Mouse (Mus musculus) left cerebral cortex, postnatal 36 days (tissue): ENCODE measurements around the gene Limk1. TPM values are rescaled to one million over a fixed set of nuclear protein-coding genes. Genes with fewer than 3 reads are reported as not detected.

Experiments used
- DNase-seq, 2 experiments: peaks; one replicate each; pipeline ENCODE4 v3.0.0; 2021 to 2022; ENCODE audit warnings: low spot score in 2 of 2, mixed read lengths in 1 of 2
- intact Hi-C: fragments of 180-260 bp; cut with DNase I; formaldehyde crosslinking; loops from one replicate; pipeline ENCODE4 v1.15.1; 2025
- total RNA-seq, 2 experiments: library from RNA; stranded (reverse); gene quantifications; 2 replicates each; pipeline ENCODE4 v1.2.3; 2021

The Limk1 gene
- 10 to 100 TPM; 63.2 to 71.6 TPM for total RNA-seq

DNA sequence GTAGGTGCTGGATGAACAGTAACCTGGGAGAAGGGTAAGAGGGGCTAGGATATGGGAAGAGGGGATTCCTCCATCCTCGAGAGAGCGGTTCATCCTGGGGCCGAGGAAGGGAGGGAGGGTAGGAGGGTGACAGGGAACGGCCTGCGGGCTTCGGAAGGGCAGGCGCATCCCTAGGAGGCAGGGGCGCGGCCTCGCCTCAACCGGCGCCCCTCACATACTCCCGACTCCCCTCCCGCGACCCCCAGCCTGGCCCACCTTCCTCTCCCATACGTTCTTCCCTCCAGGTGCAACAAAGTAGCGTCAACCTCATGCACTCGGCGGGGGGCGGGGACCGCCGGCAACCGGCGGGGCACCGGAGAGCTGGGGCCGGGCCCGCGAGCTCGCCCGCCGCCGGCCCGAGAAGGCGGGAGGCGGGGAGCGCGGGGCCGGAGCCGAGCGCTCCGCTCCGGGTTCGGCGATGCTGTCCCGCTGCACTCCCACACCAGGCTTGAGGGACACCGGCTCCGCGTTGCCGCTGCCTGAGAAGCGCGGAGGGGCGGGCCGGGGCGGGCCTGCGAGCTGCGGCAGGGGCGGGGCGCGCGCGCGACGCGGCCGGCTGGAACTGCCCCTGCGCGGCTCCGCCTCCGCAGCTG lies at the start of gene Limk1:
Limk1 (minus strand) TSS at position 513 of the 632 bp plus-strand sequence.
- intact Hi-C loops = loop anchor here (1.0 to 2.0 kb wide), 3 partner anchors 12 to 321 kb away; partner anchors contain the start of genes Abhd11 and Eif4h

GRCm38 (mm10) chr5:134734920-134735319 lies 46.5 kb upstream of the Limk1 start:
- DNase-seq = no peak
- intact Hi-C loops = no loop called here

More for the DNA sequence above, at the start of gene Limk1:
- no peak for DNase-seq

DNA sequence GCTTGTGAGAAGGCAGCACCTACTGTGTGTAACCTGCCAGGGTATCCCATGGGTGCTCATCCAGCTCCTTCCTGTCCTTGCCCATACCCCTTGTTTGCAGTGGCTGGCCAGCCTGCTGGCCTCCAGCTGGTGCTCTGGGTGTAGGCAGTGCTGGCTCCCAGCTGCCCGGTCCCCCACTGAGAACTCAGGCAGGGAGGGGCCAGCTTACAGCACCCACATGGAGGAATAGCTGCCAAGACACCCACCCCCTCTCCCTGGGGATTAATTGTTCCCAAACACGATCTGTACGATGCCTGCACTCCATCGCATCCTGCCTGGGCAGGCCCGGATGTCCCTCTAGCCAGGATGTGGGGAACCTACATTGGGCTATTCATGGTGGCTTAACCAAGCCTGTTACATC lies 45.7 kb upstream of the Limk1 start:
- no peak for DNase-seq
- intact Hi-C loops = no loop called here

DNA sequence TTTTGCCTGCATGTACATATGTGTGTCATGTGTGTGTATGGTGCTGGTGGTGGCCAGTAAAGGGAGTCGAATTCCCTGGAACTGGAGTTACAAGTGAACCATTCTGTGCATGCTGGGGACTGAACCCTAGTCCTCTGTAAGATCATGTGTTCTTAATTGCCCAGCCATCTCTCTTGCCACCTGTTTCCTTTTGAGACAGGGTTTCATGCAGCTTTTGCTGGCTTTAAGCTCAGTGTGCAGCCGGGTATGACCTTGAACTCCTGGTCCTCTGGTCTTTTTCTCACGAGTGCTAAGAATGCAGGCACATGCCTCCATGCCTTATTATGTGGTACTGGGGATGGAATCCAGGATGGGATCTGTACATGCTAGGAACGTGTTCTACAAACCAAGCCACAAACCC lies 44.8 kb upstream of the Limk1 start:
- DNase-seq = no peak
- intact Hi-C loops = no loop called here

- intact Hi-C loops = no loop called here
- no peak for DNase-seq
Observed at GRCm38 (mm10) chr5:134729124-134729523, 40.7 kb upstream of the Limk1 start.

GRCm38 (mm10) chr5:134728535-134728934 lies 40.1 kb upstream of the Limk1 start:
- DNase-seq = no peak

GRCm38 (mm10) chr5:134727001-134727639 lies 38.7 kb upstream of the Limk1 start:
- intact Hi-C loops = no loop called here

More at GRCm38 (mm10) chr5:134728535-134728934, 40.1 kb upstream of the Limk1 start:
- intact Hi-C loops = no loop called here

GRCm38 (mm10) chr5:134725299-134725698 lies 36.9 kb upstream of the Limk1 start:
- intact Hi-C loops = no loop called here
- DNase-seq = no peak

More at GRCm38 (mm10) chr5:134727001-134727639, 38.7 kb upstream of the Limk1 start:
- DNase-seq = no peak

GRCm38 (mm10) chr5:134720058-134720457 lies 31.7 kb upstream of the Limk1 start:
- intact Hi-C loops = no loop called here
- DNase-seq = no peak

- DNase-seq = no peak
- intact Hi-C loops = no loop called here
Observed at GRCm38 (mm10) chr5:134711076-134711475, 22.7 kb upstream of the Limk1 start.

- no peak for DNase-seq
- intact Hi-C loops = loop anchor here (5.0 kb wide), 2 partner anchors 42 to 217 kb away; no protein-coding TSS in a partner anchor
Observed at GRCm38 (mm10) chr5:134709275-134709674, 20.9 kb upstream of the Limk1 start.

DNA sequence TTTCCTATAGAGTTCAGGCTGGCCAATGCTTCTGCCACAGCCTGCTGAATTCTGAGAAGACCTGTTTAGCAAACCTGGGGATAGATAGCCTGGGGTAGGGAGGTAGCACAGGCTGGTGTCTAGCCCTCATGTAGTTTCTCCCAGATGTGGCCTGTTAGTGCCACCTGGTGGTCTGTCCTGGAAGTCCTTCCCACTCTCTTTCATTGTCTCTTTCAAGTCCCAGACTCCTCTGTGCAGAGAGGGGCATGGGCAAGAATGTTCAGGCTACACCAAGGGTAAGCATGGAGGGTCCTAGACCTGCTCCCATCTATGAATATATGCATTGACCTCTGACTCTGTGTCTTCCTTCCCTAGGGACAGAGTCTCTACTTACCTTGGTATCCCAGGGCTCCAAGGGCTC lies 15.8 kb upstream of the Limk1 start:
- peak; percentile 43 to 69 for DNase-seq
- intact Hi-C loops = no loop called here

DNA sequence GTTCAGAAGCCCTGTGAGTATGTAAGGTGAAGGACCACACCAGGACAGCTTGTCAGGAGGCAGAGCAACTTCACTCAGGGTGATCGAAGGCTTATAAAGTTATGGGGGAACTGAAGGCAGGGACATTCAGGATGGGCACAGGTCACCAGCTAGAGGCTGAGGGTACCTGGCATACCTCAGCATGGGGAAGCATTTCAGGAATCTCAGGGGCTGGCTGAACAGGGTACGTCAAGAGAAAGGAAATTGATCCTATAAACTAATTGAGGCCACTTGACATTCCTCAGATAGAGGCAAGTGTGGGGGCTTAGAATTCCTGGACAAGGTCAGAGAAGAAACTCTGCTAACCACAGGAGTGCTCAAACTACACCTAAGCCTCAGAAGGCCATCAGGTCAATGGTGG lies 7.1 kb upstream of the Limk1 start:
- no peak for DNase-seq
- intact Hi-C loops = no loop called here

DNA sequence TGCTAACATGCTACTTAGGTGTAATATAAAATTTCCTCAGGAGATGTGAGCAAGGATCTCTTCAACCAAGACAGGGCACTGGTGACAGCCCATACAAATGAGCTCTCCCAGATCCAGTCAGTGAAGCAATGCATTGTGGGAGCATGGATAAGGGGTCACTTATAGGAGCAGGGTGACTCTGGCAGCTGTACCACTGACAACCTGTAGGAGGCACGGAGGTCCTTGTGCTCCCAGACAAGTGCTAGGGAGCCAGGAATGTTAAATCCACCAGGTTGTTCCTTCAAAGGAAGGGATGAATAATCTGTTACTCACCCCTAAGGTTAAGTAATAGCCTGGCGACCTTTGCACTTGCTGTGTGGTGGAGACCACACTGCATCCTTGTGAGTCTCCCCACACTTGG lies 6.7 kb upstream of the Limk1 start:
- intact Hi-C loops = no loop called here
- DNase-seq = no peak

DNA sequence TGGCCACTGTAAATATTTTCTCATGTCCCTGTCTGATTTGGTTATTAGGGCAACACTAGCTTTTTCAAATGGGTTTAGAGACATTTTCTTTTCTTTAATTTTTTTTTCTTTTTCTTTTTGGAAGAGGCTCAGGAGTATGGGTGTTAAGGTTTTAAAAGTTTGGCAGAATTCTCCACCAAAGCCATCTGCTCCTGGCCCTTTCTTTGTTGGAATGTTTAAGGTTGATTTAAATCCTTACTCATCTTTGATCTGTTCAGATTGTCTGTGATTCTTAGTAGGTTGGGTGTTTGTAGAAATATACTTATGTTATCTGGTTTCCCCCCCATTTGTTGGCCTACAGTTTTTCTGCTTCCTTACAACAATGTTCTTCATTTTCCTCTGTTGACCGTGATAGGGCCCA lies 4.3 kb upstream of the Limk1 start:
- no peak for DNase-seq
- intact Hi-C loops = no loop called here

DNA sequence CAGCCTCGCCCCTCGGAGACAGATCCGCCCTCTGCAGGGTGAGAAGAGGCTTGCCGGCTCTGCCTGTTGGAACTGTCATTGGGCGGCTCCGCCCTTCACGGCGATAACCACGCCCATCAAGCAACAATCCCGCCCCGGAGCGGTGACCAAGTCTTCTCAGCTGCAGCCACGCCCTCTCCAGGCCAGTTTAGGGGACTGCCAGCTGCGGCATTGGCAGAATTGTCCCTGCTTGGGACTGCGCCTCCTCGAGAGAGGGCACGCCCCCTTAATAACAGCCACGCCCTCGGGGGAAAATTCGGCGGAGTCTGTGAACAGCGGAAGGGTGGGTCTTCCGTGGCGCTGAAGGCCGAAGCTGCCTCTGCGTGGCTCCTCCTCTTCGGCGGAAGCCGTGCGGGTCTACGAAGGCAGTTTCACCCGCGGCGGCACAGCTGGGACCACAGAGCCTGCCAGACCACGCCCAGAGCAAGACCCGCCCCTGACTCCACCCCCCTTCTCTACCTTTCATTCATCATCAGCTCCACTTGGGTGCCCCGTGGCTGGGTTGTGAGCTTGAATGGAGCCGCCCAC lies 403 bp upstream of the Limk1 start:
- peak; percentile 99 for DNase-seq
- intact Hi-C loops = loop anchor here (1.0 to 2.0 kb wide), 3 partner anchors 12 to 320 kb away; partner anchors contain the start of genes Abhd11 and Eif4h

- DNase-seq = no peak
- intact Hi-C loops = no loop called here
Observed at GRCm38 (mm10) chr5:134687187-134687586, 1.2 kb downstream of the Limk1 start.

DNA sequence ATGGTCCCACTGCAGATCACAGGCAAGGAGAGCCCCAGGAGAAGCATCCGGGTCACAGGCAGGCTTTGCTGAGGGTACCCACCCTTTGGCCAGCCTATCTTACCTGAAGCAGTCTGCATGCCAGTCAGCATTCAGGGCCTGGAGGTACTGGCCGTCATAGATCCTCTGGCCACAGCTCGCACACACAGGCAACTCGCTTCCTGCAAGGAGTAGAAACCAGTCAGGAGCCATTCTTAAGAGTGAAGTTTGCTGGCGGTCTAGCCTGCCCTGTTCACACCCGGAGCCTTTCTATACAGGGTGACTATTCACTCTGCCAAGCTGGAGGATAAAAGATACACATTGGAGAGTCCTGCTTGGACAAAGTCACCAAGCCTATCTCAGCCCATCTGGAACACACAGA lies 1.9 kb downstream of the Limk1 start:
- no peak for DNase-seq
- intact Hi-C loops = no loop called here

DNA sequence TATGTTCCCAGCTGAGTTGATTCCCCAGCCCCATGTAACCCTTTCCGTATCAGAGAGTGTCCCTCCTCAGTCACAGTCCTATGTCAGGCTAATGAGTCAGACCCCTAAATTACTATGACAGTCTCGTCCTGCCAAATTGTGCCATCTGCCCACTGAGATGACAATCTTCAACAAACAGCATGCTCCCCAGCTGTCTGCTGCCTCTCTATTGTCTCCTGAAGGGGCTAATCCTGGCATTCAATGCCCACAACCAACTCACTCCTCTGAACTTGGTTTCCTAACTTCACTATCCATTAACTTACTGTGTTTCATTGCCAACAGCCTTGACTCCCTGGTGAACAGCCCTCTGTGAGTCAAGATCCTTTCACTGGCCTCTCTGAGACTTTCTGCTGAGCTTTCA lies 4.0 kb downstream of the Limk1 start:
- DNase-seq = no peak

DNA sequence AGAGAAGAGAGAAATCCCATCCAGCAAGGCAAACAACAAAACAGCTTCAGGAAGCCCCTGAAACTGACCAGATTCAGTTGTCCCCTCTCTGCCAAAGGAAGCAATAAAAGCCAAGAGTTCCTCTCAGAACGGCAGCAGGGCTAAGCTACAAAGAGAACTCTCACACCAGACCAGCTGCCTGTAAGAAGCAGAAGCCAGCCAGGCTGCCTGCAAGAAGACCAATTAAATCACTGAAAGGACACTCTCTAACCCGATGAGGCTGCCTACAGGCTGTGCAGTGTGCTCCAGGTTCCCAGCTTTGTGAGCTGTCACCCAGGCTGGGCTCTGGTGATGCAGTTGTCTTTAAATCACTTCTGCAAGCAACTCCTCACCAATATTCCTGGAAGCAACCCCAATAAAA lies 4.6 kb downstream of the Limk1 start:
- intact Hi-C loops = no loop called here

More for the DNA sequence above, 4.0 kb downstream of the Limk1 start:
- intact Hi-C loops = no loop called here

DNA sequence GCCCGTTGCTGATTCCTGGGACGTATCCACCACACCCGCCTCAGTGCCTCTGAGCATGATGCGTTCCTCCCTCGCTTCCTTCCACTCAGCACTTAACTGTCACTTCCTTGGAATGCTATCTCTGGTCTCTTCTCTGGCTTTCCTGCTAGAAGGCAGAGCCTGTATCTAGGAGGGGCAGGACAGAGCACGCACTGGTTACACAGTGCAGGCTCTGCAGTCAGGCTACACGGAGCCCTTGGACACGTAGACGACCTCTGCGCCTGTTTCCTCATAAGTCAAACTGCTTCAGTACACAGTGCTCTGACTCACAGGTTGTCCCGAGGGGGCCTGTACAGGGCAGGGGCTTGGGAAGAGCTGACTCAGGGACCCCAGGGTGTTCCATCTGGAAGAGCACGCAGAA lies 8.2 kb downstream of the Limk1 start:
- intact Hi-C loops = no loop called here
- DNase-seq = no peak

More for the DNA sequence above, 4.6 kb downstream of the Limk1 start:
- no peak for DNase-seq
